Mouse (Mus musculus) heart, postnatal 0 days (tissue): ENCODE results near the gene Amelx.

Experiments used
- CTCF ChIP-seq: IDR thresholded peaks from 2 replicates; pipeline ENCODE4 v1.5.1; 2016; ENCODE audit warnings: antibody characterized with exemption, control low read depth, low read depth
- EP300 ChIP-seq: IDR thresholded peaks from 2 replicates; pipeline ENCODE4 v1.6.1; 2016; ENCODE audit warnings: antibody characterized with exemption, low read depth

GRCm38 (mm10) chrX:169222357-169223062, 35.5 kb upstream of the Amelx start:
- no peak for TF ChIP-seq CTCF
- TF ChIP-seq EP300: no peak
